Mouse (Mus musculus) intestine, embryonic 16.5 days (tissue): ENCODE data around the gene 6430548M08Rik. TPM values are rescaled to one million over a fixed set of nuclear protein-coding genes. Genes with fewer than 3 reads are reported as not detected.

Experiments used
- ATAC-seq: fragments of 200-750 bp; cut with Nextera tagmentation; 2 replicates; pipeline ENCODE4 v1.8.0; 2017; ENCODE audit warnings: moderate TSS enrichment, moderate library complexity
- H3K27ac ChIP-seq: fragments of 300-500 bp; sonication (generic); 2 replicates; pipeline ENCODE4 v1.5.1; 2014; ENCODE audit warnings: mild to moderate bottlenecking, low read length
- H3K27me3 ChIP-seq: fragments of 300-500 bp; sonication (generic); replicated peaks from 2 replicates; pipeline ENCODE4 v1.6.1; 2014; ENCODE audit warnings: low read length, control low read depth, mixed read lengths; ENCODE audit not compliant: control insufficient read depth, insufficient read depth
- H3K36me3 ChIP-seq: fragments of 300-500 bp; sonication (generic); 2 replicates; pipeline ENCODE4 v1.6.1; 2014; ENCODE audit warnings: low read length, control low read depth; ENCODE audit not compliant: control insufficient read depth, insufficient read depth
- H3K4me1 ChIP-seq: fragments of 300-500 bp; sonication (generic); 2 replicates; pipeline ENCODE4 v1.6.1; 2014; ENCODE audit warnings: low read length, control low read depth, mixed read lengths; ENCODE audit not compliant: control insufficient read depth, insufficient read depth
- H3K4me2 ChIP-seq: fragments of 300-500 bp; sonication (generic); 2 replicates; pipeline ENCODE4 v1.6.1; 2014; ENCODE audit warnings: low read depth, low read length, control low read depth
- H3K4me3 ChIP-seq: fragments of 300-500 bp; sonication (generic); 2 replicates; pipeline ENCODE4 v1.5.1; 2014; ENCODE audit warnings: mild to moderate bottlenecking, low read length
- H3K9ac ChIP-seq: fragments of 300-500 bp; sonication (generic); 2 replicates; pipeline ENCODE4 v1.6.1; 2014; ENCODE audit warnings: low read depth, low read length
- H3K9me3 ChIP-seq: fragments of 300-500 bp; sonication (generic); 2 replicates; pipeline ENCODE4 v1.6.1; 2016; ENCODE audit warnings: low read length, control low read depth; ENCODE audit not compliant: control insufficient read depth
- whole genome bisulfite sequencing: fragments of 180-500 bp; shearing (Covaris S2); extraction: QIAGEN DNeasy Blood & Tissue Kit; methylation state at CpG from one replicate; pipeline ENCODE4 v1.1.7; 2014; 5-methylcytosine and 5-hydroxymethylcytosine counted together
- polyA plus RNA-seq: library from polyadenylated mRNA; unstranded; fragments of >200 nt; fragmentation: Nextera tagmentation; extraction: Ambion mirVana; gene quantifications from 2 replicates; pipeline ENCODE4 v1.2.1, GENCODE M21; 2015

6430548M08Rik gene
- polyA plus RNA-seq, 1 experiment from 2014 or later: 4.6 TPM

DNA sequence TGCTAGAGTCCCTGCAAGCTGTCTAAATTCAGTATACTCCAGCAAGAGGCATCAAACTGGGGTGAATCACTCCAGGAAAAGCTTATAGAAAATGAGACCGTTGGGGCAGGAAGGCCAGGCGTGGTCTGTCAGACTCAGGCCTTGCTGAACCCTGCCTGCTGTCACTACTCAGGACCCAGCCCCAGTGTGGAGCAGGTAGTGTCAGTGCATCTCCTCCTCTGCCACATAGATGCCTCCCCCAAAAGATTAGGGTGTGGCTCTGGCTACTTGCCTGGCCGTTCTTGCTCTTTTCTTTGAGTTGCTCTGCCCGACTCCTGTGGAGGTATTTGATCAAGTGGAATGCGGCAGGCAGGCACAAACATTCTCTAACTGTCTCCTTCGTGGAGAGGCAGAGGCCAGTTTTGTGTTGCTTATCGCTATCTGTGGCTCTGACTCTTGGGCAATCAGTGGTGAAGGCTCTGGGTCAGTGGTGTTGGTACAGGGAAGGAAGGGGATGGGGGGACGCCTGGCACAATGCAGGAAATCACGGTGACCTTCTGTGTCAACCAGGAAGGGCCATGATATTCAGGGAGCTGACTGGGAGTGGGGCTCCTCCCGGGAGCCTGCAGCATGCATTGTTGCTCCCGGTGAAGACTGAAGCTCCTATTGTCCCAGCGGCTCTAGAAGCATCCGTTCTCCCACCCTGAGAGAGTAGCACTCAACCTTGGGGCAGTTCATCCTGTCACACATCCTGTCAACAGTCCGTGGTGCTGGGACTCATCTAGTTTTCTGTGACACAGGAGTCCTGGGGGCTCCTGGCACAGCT, 12.6 kb downstream of the 6430548M08Rik start:
- peak overlapping the region; percentile 54 for H3K27ac ChIP-seq
- H3K4me3 ChIP-seq: no peak overlapping the region
- no peak overlapping the region for H3K4me2 ChIP-seq
- H3K27me3 ChIP-seq: no peaks in the 10 kb centered on the region
- H3K4me1 ChIP-seq: peaks cover 22% of the 10 kb centered on the region
- no peaks in the 10 kb centered on the region for H3K36me3 ChIP-seq
- H3K9ac ChIP-seq: no peak overlapping the region
- H3K9me3 ChIP-seq: no peaks in the 10 kb centered on the region
- WGBS: 28% methylated on average over 14 of the region's 14 CpGs
- peak; percentile 36 for ATAC-seq

DNA sequence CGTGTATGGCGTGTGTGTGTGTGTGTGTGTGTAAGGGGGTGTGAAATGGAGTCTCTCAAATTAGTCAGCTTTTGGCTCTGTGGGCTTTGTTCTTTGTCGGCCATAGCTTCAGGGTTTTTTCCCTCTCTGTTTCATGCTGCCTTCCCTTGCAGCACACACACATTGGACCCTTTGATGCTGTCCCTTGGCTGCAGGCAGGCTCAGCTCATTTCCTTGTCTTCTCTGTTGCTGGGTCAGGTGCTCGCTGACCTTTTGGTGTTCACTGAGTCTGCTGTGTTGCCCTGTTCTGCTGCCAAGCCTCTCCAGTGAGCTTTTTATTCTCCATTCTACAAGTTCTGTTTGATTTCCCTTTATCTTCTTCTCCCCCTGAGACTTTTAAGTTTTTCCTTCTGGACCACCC, 15.6 kb downstream of the 6430548M08Rik start:
- Histone ChIP-seq H3K27me3 (no peaks in the 10 kb centered on the region), H3K4me1 (peaks cover 15% of the 10 kb centered on the region), H3K27ac (no peak overlapping the region), H3K4me3 (no peak overlapping the region), H3K9ac (no peak overlapping the region), H3K4me2 (no peak overlapping the region), H3K9me3 (no peaks in the 10 kb centered on the region), H3K36me3 (no peaks in the 10 kb centered on the region)
- whole genome bisulfite sequencing: 75% methylated on average over 4 of the region's 4 CpGs
- ATAC-seq: no peak

DNA sequence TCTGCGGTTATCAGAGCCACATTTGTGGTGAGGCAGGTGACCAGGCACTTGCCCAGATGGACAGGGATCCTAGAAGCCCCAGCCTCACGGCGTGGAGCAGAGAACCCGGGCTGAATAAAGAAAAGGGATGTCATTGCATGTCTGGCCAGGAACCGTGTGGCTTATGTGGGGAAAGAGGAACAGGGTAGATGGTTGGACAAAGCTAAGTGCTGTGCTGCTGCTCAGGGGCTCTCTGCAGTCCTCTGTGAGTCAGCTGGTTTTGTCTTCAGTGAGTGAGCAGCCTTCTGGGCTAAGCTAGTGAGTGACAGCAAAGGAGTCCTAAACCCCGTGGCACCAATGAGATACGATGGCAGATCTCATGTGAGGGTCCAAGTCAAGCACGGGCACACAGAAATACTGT, 17.2 kb downstream of the 6430548M08Rik start:
- no peak overlapping the region for H3K27ac ChIP-seq
- WGBS: 87% methylated on average over 8 of the region's 8 CpGs
- H3K9ac ChIP-seq: no peak overlapping the region
- ATAC-seq: no peak
- no peaks in the 10 kb centered on the region for H3K36me3 ChIP-seq
- H3K4me3 ChIP-seq: no peak overlapping the region
- H3K9me3 ChIP-seq: no peaks in the 10 kb centered on the region
- H3K4me1 ChIP-seq: peaks cover 10% of the 10 kb centered on the region
- H3K4me2 ChIP-seq: no peak overlapping the region
- H3K27me3 ChIP-seq: no peaks in the 10 kb centered on the region

DNA sequence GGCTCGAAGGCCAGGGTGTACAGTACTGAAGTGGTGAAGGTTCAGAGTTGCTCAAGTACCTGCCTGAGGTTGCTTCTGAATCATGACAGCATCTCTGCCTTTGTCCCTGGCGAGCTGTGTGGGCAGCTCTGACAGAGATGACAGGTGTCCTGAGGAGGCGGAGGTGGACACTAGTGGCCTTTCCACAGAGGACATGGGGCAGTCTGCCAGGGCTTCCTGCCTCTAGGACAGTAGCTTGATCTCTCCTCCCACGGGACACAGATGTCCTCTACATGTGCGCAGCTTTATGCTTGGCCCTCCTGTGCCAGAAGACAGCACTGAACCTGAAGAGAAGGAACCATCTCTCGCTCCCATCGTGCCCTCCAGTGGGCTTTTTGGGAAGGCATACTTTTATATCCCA, 19.2 kb downstream of the 6430548M08Rik start:
- H3K4me1 ChIP-seq: peaks cover 7% of the 10 kb centered on the region; the same call in 1 of the 2 replicates
- no peak overlapping the region for H3K4me2 ChIP-seq
- H3K27me3 ChIP-seq: no peaks in the 10 kb centered on the region
- H3K9me3 ChIP-seq: no peaks in the 10 kb centered on the region
- no peak overlapping the region for H3K4me3 ChIP-seq
- no peak overlapping the region for H3K9ac ChIP-seq
- H3K27ac ChIP-seq: no peak overlapping the region
- no peak for ATAC-seq
- no peaks in the 10 kb centered on the region for H3K36me3 ChIP-seq
- WGBS: 80% methylated on average over 7 of the region's 7 CpGs

DNA sequence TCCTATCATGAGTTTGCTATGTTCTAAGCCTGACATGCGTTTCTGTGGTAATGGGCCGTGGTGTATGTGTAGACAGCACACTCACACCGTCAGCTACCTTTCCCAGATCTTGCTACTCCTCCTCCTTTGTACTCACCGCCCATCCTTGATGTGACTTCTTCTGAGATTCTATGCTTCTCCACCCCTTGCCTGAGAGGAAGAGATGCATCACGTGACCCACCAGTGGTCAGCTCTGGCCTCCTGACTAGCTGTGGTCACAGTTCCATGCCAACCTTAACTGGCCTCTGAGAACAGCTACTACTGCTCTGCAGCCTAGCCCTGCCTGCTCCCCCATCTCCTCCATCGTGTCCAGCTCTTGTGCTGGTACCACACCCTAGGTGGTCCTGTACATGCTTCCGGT, 21.7 kb downstream of the 6430548M08Rik start:
- 90% methylated on average over 7 of the region's 7 CpGs for WGBS
- peaks cover 27% of the 10 kb centered on the region for H3K4me1 ChIP-seq
- no peaks in the 10 kb centered on the region for H3K27me3 ChIP-seq
- H3K9me3 ChIP-seq: no peaks in the 10 kb centered on the region
- H3K4me2 ChIP-seq: no peak overlapping the region
- H3K4me3 ChIP-seq: no peak overlapping the region
- no peak overlapping the region for H3K27ac ChIP-seq
- no peak overlapping the region for H3K9ac ChIP-seq
- ATAC-seq: no peak
- no peaks in the 10 kb centered on the region for H3K36me3 ChIP-seq

DNA sequence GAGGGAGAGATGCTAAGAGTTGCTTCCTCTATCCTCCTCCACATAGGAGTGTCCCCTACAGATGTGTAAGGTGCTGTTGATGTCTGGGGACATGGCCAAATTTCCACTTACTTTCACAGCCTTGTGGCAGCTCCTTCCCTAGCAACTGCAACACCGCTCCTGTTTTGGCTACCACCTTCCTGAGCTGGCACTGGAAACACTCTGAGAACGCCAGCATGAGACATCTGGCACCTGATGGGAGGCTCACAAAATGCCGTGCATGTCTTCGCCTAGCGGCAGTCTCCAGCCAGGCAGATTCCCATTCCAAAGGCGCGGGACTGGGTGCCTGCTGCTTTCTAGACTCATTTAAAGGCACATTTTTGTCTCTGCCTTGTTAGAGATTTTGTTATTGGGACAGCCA, 22.7 kb downstream of the 6430548M08Rik start:
- no peaks in the 10 kb centered on the region for H3K9me3 ChIP-seq
- no peaks in the 10 kb centered on the region for H3K27me3 ChIP-seq
- H3K4me1 ChIP-seq: peaks cover 31% of the 10 kb centered on the region
- no peak for ATAC-seq
- H3K4me3 ChIP-seq: no peak overlapping the region
- no peaks in the 10 kb centered on the region for H3K36me3 ChIP-seq
- no peak overlapping the region for H3K9ac ChIP-seq
- no peak overlapping the region for H3K4me2 ChIP-seq
- whole genome bisulfite sequencing: 61% methylated on average over 7 of the region's 7 CpGs
- H3K27ac ChIP-seq: no peak overlapping the region

DNA sequence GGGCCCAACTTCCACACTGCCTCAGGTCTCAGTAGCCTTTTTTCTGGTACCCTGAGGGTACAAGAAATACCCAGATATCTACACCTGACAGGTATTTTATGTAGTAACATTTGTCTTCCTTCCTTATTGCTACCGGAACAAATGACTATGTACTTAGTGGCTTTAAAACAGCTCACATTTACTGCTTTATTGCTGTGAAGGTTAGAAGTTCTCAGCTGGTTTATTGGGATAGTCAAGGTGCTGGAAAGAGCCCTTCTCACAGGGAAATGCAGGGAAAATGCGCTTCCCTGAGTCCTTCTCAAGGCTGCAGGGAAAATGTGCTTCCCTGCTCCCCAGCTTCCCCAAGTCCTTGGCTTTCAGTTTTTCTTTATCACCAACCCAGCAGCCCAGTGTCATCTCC, 25.0 kb downstream of the 6430548M08Rik start:
- Histone ChIP-seq H3K36me3 (no peaks in the 10 kb centered on the region), H3K4me3 (no peak overlapping the region), H3K27ac (peak overlapping the region; percentile 91), H3K9ac (peak overlapping the region; percentile 17; the same call in 1 of the 2 replicates), H3K27me3 (no peaks in the 10 kb centered on the region), H3K4me2 (peak overlapping the region; percentile 8; the same call in 1 of the 2 replicates), H3K9me3 (no peaks in the 10 kb centered on the region), H3K4me1 (peaks cover 31% of the 10 kb centered on the region)
- peak; percentile 86 for ATAC-seq
- WGBS: 58% methylated on average over 2 of the region's 2 CpGs

DNA sequence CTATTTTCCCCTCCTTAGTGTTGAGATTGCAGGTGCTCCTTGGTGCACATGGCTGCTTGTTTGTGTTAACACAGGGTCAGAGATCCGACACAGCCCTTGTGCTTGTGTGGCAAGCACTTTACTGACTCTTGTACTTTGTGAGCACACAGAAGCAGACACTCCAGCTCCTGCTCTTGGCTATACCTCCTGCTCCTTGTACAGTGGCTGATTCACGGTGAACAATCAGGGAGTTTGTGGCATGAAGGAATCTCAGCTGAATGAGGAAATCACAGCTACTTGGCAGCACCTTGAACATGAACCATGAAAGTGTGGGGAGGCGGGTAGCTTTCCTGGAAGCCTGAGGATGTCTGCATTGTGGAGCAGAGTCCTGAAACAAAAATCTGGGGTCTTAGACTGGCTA, 26.8 kb downstream of the 6430548M08Rik start:
- 0 out of 2 replicates have a peak overlapping the region, but pooled peaks have one; percentile 12 for H3K9ac ChIP-seq
- no peak overlapping the region for H3K4me2 ChIP-seq
- no peaks in the 10 kb centered on the region for H3K27me3 ChIP-seq
- 58% methylated on average over 3 of the region's 3 CpGs for WGBS
- H3K9me3 ChIP-seq: no peaks in the 10 kb centered on the region
- peaks cover 37% of the 10 kb centered on the region for H3K4me1 ChIP-seq
- H3K4me3 ChIP-seq: no peak overlapping the region
- no peaks in the 10 kb centered on the region for H3K36me3 ChIP-seq
- peak overlapping the region; percentile 61 for H3K27ac ChIP-seq
- ATAC-seq: peak; percentile 4; the same call in 1 of the 2 replicates

DNA sequence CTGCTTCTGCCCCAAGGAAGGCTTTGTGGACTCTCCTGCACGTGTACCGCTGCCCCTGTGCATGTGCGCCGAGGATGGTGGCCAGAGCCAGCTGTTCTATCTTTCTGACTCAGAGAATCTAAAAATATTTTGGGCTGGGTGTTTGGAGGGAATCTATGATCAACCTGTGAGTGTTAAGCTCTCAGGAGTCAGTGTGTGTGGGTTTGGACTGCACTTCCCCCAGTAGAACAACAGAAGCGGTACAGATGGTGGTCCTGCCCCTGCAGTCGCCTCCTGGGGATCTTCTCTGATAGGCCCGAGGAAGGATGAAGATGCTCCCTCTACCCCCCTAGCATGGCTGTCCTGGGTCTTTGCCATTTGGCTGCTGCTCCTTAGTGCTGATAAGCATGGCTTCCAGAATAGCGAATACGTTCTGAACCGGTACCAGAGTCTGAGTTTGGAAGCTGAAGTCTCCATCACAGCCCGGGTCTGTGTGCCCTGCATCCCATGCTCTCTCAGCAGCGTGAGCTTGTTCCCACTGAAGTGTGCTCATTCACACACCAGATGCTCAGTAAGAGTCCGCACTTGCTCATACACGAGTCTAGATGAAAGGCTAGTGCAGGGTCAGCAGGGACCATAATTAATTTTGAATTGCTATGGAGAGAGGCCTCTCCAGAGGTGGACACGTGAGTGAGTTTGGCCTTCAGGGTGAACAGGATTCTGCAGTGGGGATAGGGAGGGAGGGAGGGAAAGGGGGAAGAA, 30.1 kb downstream of the 6430548M08Rik start:
- Histone ChIP-seq H3K36me3 (no peaks in the 10 kb centered on the region), H3K9ac (no peak overlapping the region), H3K9me3 (no peaks in the 10 kb centered on the region), H3K4me3 (no peak overlapping the region), H3K27me3 (no peaks in the 10 kb centered on the region), H3K27ac (no peak overlapping the region), H3K4me1 (peaks cover 23% of the 10 kb centered on the region; the same call in 1 of the 2 replicates), H3K4me2 (no peak overlapping the region)
- ATAC-seq: no peak
- WGBS: 72% methylated on average over 15 of the region's 15 CpGs
